Mouse (Mus musculus) gastrocnemius, adult 2 months (tissue): ENCODE measurements around the gene Foxo3. TPM values are rescaled to one million over a fixed set of nuclear protein-coding genes. Genes with fewer than 3 reads are reported as not detected.

ENCODE experiments used
- DNase-seq: peaks from one replicate; pipeline ENCODE4 v3.0.0; 2022
- H3K27ac ChIP-seq: fragments of 200-600 bp; 2 replicates; pipeline ENCODE4 v1.8.1; 2022; ENCODE audit warnings: mild to moderate bottlenecking
- H3K4me3 ChIP-seq: fragments of 200-600 bp; 2 replicates; pipeline ENCODE4 v1.8.1; 2022; ENCODE audit warnings: mild to moderate bottlenecking, moderate library complexity
- CTCF ChIP-seq: fragments of 200-600 bp; IDR thresholded peaks from 2 replicates; pipeline ENCODE4 v1.8.1; 2022; ENCODE audit warnings: antibody characterized with exemption, mild to moderate bottlenecking, moderate library complexity
- intact Hi-C: fragments of 180-260 bp; cut with DNase I; formaldehyde crosslinking; loops from one replicate; pipeline ENCODE4 v1.15.1; 2025
- total RNA-seq, 2 experiments: library from RNA; stranded (reverse); gene quantifications; 2 replicates each; pipeline ENCODE4 v1.2.3; 2021

The Foxo3 gene
- total RNA-seq, 2 experiments from 2014 or later, result 25.7 to 40.5 TPM

- no peak for DNase-seq
- no peak for TF ChIP-seq CTCF
- H3K4me3 ChIP-seq, result no peak overlapping the region
- intact Hi-C loops, result no loop called here
- no peak overlapping the region for H3K27ac ChIP-seq
Observed at GRCm38 (mm10) chr10:42296559-42296958, 20.0 kb upstream of the Foxo3 start.

GRCm38 (mm10) chr10:42295028-42295427, 18.5 kb upstream of the Foxo3 start:
- peak; percentile 73 for TF ChIP-seq CTCF
- Histone ChIP-seq H3K27ac (no peak overlapping the region), H3K4me3 (no peak overlapping the region)
- intact Hi-C loops, result loop anchor here (2.0 kb wide), 1 partner anchor 464 kb away; no protein-coding TSS in a partner anchor
- peak; percentile 28 for DNase-seq

GRCm38 (mm10) chr10:42294392-42294791, 17.8 kb upstream of the Foxo3 start:
- H3K27ac ChIP-seq, result no peak overlapping the region
- intact Hi-C loops, result loop anchor here (1.0 to 2.0 kb wide), 2 partner anchors 314 to 464 kb away; no protein-coding TSS in a partner anchor
- no peak for DNase-seq
- no peak overlapping the region for H3K4me3 ChIP-seq
- no peak for TF ChIP-seq CTCF

- intact Hi-C loops, result loop anchor here (1.0 to 2.0 kb wide), 2 partner anchors 314 to 463 kb away; no protein-coding TSS in a partner anchor
- TF ChIP-seq CTCF, result no peak
- H3K27ac ChIP-seq, result no peak overlapping the region; the same call in 1 of the 2 replicates
- no peak for DNase-seq
- H3K4me3 ChIP-seq, result no peak overlapping the region
Observed at GRCm38 (mm10) chr10:42293877-42294276, 17.3 kb upstream of the Foxo3 start.

- Histone ChIP-seq H3K4me3 (no peak overlapping the region), H3K27ac (no peak overlapping the region)
- peak; percentile 71 for TF ChIP-seq CTCF
- intact Hi-C loops, result loop anchor here (2.0 kb wide), 1 partner anchor 261 kb away; no protein-coding TSS in a partner anchor
- DNase-seq, result peak; percentile 59
Observed at GRCm38 (mm10) chr10:42291360-42291759, 14.8 kb upstream of the Foxo3 start.

- Histone ChIP-seq H3K4me3 (no peak overlapping the region), H3K27ac (no peak overlapping the region)
- intact Hi-C loops, result no loop called here
- TF ChIP-seq CTCF, result no peak
- DNase-seq, result no peak
Observed at GRCm38 (mm10) chr10:42287666-42288065, 11.1 kb upstream of the Foxo3 start.

- intact Hi-C loops, result loop anchor here (5.0 kb wide), 3 partner anchors 246 to 446 kb away; no protein-coding TSS in a partner anchor
- no peak for DNase-seq
- Histone ChIP-seq H3K4me3 (peak overlapping the region; percentile 84), H3K27ac (peak overlapping the region; percentile 100)
- no peak for TF ChIP-seq CTCF
Observed at GRCm38 (mm10) chr10:42278307-42278850, 1.8 kb upstream of the Foxo3 start.

GRCm38 (mm10) chr10:42277476-42278306, 1.1 kb upstream of the Foxo3 start:
- DNase-seq, result peak; percentile 98
- intact Hi-C loops, result loop anchor here (1.0 to 5.0 kb wide), 5 partner anchors 27 to 445 kb away; no protein-coding TSS in a partner anchor
- H3K27ac ChIP-seq, result peak overlapping the region; percentile 100
- TF ChIP-seq CTCF, result no peak
- H3K4me3 ChIP-seq, result peak overlapping the region; percentile 84

GRCm38 (mm10) chr10:42275871-42276501, 569 bp downstream of the Foxo3 start:
- peak overlapping the region; percentile 84 for H3K4me3 ChIP-seq
- H3K27ac ChIP-seq, result peak overlapping the region; percentile 100
- no peak for DNase-seq
- TF ChIP-seq CTCF, result no peak
- intact Hi-C loops, result loop anchor here (2.0 to 5.0 kb wide), 4 partner anchors 25 to 444 kb away; no protein-coding TSS in a partner anchor

GRCm38 (mm10) chr10:42275401-42275870, 1.1 kb downstream of the Foxo3 start:
- intact Hi-C loops, result loop anchor here (5.0 kb wide), 3 partner anchors 243 to 443 kb away; no protein-coding TSS in a partner anchor
- Histone ChIP-seq H3K27ac (peak overlapping the region; percentile 100), H3K4me3 (peak overlapping the region; percentile 84)
- peak; percentile 72 for DNase-seq
- no peak for TF ChIP-seq CTCF

GRCm38 (mm10) chr10:42274712-42275400, 1.7 kb downstream of the Foxo3 start:
- Histone ChIP-seq H3K27ac (peak overlapping the region; percentile 100), H3K4me3 (peak overlapping the region; percentile 84)
- intact Hi-C loops, result loop anchor here (5.0 kb wide), 4 partner anchors 183 to 443 kb away; no protein-coding TSS in a partner anchor
- no peak for TF ChIP-seq CTCF
- DNase-seq, result no peak
